Mouse (Mus musculus) neural tube, embryonic 15.5 days (tissue): ENCODE measurements around the gene Pramef17. TPM values are rescaled to one million over a fixed set of nuclear protein-coding genes. Genes with fewer than 3 reads are reported as not detected.
"Not testable (repeated sequence)": the region's sequence is repeated elsewhere in the genome, so short reads cannot be mapped to it uniquely, and the experiment has no call there.

Source experiments
- ATAC-seq: fragments of 200-750 bp; cut with Nextera tagmentation; 2 replicates; pipeline ENCODE4 v1.8.0; 2017; ENCODE audit warnings: mild to moderate bottlenecking, moderate TSS enrichment, moderate library complexity; ENCODE audit not compliant: low FRiP score
- H3K27ac ChIP-seq: fragments of 300-500 bp; sonication (generic); replicated peaks from 2 replicates; pipeline ENCODE4 v1.5.1; 2015; ENCODE audit warnings: mild to moderate bottlenecking, inconsistent platforms
- H3K27me3 ChIP-seq: fragments of 300-500 bp; sonication (generic); replicated peaks from 2 replicates; pipeline ENCODE4 v1.6.1; 2015; ENCODE audit warnings: inconsistent platforms
- H3K36me3 ChIP-seq: fragments of 300-500 bp; sonication (generic); 2 replicates; pipeline ENCODE4 v1.6.1; 2015; ENCODE audit warnings: inconsistent platforms
- H3K4me1 ChIP-seq: fragments of 300-500 bp; sonication (generic); 2 replicates; pipeline ENCODE4 v1.6.1; 2015; ENCODE audit warnings: inconsistent platforms
- H3K4me2 ChIP-seq: fragments of 300-500 bp; sonication (generic); 2 replicates; pipeline ENCODE4 v1.6.1; 2015; ENCODE audit warnings: inconsistent platforms, mild to moderate bottlenecking, moderate library complexity
- H3K4me3 ChIP-seq: fragments of 300-500 bp; sonication (generic); replicated peaks from 2 replicates; pipeline ENCODE4 v1.5.1; 2015; ENCODE audit warnings: mild to moderate bottlenecking, inconsistent platforms
- H3K9ac ChIP-seq: fragments of 300-500 bp; sonication (generic); replicated peaks from 2 replicates; pipeline ENCODE4 v1.6.1; 2015; ENCODE audit warnings: mild to moderate bottlenecking, inconsistent platforms
- H3K9me3 ChIP-seq: fragments of 300-500 bp; sonication (generic); replicated peaks from 2 replicates; pipeline ENCODE4 v1.6.1; 2016; ENCODE audit warnings: inconsistent platforms
- WGBS: fragments of 180-500 bp; shearing (Covaris S2); methylation state at CpG from one replicate; pipeline ENCODE4 v1.1.7; 2015; ENCODE audit warnings: mixed read lengths; 5-methylcytosine and 5-hydroxymethylcytosine counted together
- polyA plus RNA-seq: library from polyadenylated mRNA; unstranded; fragments of >200 nt; fragmentation: Nextera tagmentation; extraction: Ambion mirVana; gene quantifications from 2 replicates; pipeline ENCODE4 v1.2.1, GENCODE M21; 2015

Pramef17 gene
- polyA plus RNA-seq, result not detected in 2 replicates

DNA sequence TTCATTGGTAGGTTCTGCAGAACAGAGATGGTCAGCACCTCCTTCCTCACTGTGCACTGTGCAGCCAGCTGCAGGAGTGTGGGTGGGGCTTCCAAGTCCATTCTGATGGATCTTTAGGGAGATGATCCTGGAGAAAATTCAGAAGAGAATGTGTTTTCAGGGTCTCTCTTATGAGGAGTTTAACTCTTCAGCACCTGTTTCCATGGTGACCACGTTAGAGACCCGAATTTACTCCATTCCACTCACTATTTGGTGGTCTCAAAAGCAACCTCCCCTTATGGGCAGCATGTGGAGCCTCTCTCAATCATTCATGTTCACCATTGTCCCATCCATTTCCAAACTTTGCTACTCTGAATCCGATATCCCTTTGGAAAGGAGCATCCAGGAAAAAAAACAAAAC, at the start of gene Pramef17:
Pramef17 (minus strand) TSS at position 101 of the 400 bp plus-strand sequence.
- 64% methylated on average over 3 of the region's 3 CpGs for WGBS
- H3K4me1 ChIP-seq, H3K4me2 ChIP-seq, H3K36me3 ChIP-seq, H3K27ac ChIP-seq, H3K9ac ChIP-seq, H3K27me3 ChIP-seq, H3K9me3 ChIP-seq, ATAC-seq, H3K4me3 ChIP-seq: not testable (repeated sequence)

DNA sequence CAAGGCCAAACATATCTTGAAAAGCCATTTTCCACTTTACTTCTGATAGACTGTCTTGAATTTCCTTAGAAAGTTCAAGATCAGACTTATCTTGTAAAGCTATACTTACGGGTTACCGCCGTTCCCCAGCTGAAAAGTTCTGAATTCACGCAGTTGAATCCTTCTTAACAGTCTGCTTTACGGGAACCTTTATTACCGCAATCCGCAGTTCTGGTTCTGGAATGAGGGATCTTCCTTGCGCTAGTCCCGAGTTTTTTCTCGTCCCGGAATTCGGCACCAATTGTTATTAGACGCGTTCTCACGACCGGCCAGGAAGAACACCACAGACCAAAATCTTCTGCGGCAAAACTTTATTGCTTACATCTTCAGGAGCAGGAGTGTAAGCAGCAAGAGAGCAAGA, 6.0 kb downstream of the Pramef17 start:
- WGBS, result 94% methylated on average over 16 of the region's 17 CpGs
- H3K27me3 ChIP-seq, ATAC-seq, H3K9ac ChIP-seq, H3K36me3 ChIP-seq, H3K9me3 ChIP-seq, H3K4me1 ChIP-seq, H3K4me2 ChIP-seq, H3K4me3 ChIP-seq, H3K27ac ChIP-seq: not testable (repeated sequence)

DNA sequence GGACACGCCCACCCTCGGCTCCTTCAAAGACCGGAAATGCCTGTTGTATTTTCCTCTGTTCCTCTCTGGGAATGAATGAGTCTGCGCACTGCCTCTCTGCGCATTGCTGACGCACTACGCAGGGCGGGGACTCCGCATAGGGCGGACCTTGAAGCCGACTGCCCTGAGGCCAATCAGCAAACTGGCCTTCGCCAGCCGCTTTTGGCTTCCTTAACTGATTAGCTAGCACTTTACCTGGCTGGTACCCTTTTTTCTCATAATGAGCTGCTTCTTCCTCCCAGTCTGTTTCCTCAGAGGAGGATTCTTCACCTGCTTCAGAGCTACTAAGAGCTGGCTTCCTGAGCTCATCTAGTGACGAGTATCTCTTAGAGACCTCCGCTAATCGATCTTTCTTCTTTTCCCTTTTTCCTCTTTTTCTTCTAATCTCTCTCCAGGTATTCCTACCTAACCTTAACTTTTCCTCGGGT, 6.7 kb downstream of the Pramef17 start:
- not testable (repeated sequence) for H3K27me3 ChIP-seq, H3K9ac ChIP-seq, H3K4me2 ChIP-seq, H3K4me3 ChIP-seq, H3K27ac ChIP-seq, ATAC-seq, H3K4me1 ChIP-seq, H3K36me3 ChIP-seq, H3K9me3 ChIP-seq
- WGBS, result 97% methylated on average over 12 of the region's 17 CpGs

DNA sequence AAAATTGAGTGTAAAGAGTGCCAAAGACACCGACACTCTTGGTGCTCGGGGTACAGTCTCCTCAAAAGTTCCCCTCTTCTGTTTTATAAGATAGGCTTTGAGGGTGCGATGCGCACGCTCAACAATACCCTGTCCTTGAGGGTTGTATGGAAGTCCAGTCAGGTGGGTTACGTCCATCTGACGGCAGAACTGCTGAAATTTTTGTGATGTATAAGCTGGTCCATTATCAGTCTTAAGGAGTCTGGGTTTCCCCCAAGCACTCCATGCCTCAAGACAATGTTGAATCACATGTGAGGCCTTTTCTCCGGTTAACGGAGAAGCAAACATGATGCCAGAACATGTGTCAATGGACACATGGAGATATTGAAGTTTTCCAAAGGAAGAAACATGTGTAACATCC, 8.4 kb downstream of the Pramef17 start:
- not testable (repeated sequence) for H3K4me2 ChIP-seq, H3K27ac ChIP-seq, H3K9me3 ChIP-seq, H3K27me3 ChIP-seq, H3K4me1 ChIP-seq, H3K4me3 ChIP-seq, H3K36me3 ChIP-seq, ATAC-seq, H3K9ac ChIP-seq
- WGBS, result 92% methylated on average over 4 of the region's 9 CpGs

DNA sequence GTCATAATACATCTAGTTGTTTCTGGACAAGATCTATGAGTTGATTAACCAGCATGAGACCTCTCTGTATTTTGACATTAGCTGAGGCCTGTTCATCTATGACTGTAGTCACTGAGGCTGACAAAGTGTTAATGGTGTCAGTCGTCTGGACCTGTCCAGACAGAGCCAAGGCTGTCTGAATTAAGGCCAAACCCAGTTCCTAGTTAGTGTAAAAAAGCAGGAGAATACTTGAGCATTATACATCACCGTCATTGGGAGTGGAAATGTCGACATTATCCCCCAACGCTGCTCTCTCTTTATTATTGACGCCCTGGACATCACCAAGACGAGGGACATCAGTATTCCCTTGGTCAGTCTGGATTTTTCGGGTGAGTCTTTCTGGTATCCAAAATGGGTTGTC, 9.0 kb downstream of the Pramef17 start:
- no CpG with 5 or more reads among the region's 7 CpGs for whole genome bisulfite sequencing
- ATAC-seq, result not testable (repeated sequence)

DNA sequence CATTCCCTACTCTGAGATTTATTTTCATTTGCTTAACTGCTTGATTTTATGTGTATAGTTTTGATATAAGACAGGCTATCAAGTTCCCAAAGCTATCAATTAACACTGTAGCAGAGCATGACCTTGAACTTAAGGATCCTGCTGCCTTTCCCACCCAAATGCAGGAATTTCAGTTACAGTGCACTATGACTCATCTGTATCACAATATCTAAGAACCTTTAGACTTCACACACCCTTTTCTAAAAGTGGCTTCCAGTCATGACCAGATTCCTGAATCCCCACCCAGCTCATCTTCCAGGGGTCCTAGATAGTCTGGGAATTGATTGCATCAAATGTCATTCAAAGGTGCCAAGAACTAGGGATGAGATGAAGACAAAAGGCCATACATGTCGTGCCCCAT, 10.7 kb downstream of the Pramef17 start:
- H3K36me3 ChIP-seq, H3K27me3 ChIP-seq, H3K9me3 ChIP-seq, H3K4me2 ChIP-seq, H3K27ac ChIP-seq, H3K4me3 ChIP-seq, ATAC-seq, H3K9ac ChIP-seq, H3K4me1 ChIP-seq: not testable (repeated sequence)
- 57% methylated on average over 1 of the region's 1 CpGs for WGBS

More for the DNA sequence above, 9.0 kb downstream of the Pramef17 start:
- H3K9ac ChIP-seq, H3K27me3 ChIP-seq, H3K4me2 ChIP-seq, H3K9me3 ChIP-seq, H3K36me3 ChIP-seq, H3K4me3 ChIP-seq, H3K27ac ChIP-seq, H3K4me1 ChIP-seq: not testable (repeated sequence)

DNA sequence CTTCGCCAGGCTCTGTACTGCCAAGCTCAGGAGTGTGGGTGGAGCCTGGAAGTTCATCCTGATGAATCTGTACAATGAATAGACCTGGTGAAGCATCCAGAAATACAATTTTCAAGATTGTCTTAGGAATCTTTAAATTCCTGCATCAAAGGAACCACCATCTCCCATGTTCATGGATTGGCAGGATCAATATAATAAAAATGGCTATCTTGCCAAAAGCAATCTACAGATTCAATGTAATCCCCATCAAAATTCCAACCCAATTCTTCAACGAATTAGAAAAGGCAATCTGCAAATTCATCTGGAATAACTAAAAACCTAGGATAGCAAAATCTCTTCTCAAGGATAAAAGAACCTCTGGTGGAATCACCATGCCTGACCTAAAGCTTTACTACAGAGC, 27.3 kb downstream of the Pramef17 start, which contains the start of gene Gm13101:
Gm13101 (minus strand) TSS at position 101 of the 400 bp plus-strand sequence.
- H3K36me3 ChIP-seq, H3K27me3 ChIP-seq, H3K9me3 ChIP-seq, ATAC-seq, H3K4me3 ChIP-seq, H3K4me1 ChIP-seq, H3K4me2 ChIP-seq, H3K9ac ChIP-seq, H3K27ac ChIP-seq: not testable (repeated sequence)
- 45% methylated on average over 2 of the region's 2 CpGs for WGBS

DNA sequence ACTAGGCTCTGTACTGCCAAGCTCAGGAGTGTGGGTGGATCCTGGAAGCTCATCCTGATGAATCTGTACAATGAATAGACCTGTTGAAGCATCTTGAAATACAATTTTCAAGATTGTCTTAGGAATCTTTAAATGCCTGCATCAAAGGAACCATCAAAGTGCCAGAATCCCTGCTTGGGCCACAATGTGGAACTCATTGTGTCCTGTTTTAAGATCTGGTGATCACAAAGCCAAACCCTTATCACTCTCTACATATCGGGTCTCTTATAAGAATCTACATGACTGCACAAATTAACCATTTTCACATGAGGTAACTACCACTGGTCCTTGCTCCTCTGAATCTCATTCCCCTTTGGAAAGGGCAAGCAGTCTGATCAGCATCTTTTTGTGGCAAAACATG, 43.3 kb downstream of the Pramef17 start, which contains the start of gene Pramef25:
Pramef25 (minus strand) TSS at position 101 of the 400 bp plus-strand sequence.
- not testable (repeated sequence) for H3K4me2 ChIP-seq, ATAC-seq, H3K9ac ChIP-seq, H3K27ac ChIP-seq, H3K27me3 ChIP-seq, H3K4me1 ChIP-seq, H3K36me3 ChIP-seq, H3K4me3 ChIP-seq
- WGBS, result 84% methylated on average over 1 of the region's 1 CpGs
- H3K9me3 ChIP-seq, result peaks cover 20% of the 10 kb centered on the region

Other genes starting within 250 kb of the Pramef17 start
- not detected in 2 replicates for gene Gm13023, start 205.0 kb downstream of the Pramef17 start, polyA plus RNA-seq
- gene Gm13084, start 178.3 kb downstream of the Pramef17 start, polyA plus RNA-seq, result not detected in 2 replicates
- gene Gm13103, start 147.9 kb downstream of the Pramef17 start, polyA plus RNA-seq, result not detected in 2 replicates
- not detected in 2 replicates for gene Pramef6, start 94.0 kb downstream of the Pramef17 start, polyA plus RNA-seq
- gene Pramef25, start 43.4 kb downstream of the Pramef17 start, polyA plus RNA-seq, result not detected in 2 replicates
- not detected in 2 replicates for gene Gm13101, start 27.4 kb downstream of the Pramef17 start, polyA plus RNA-seq
- not detected in 2 replicates for gene Pramel4, start 64.8 kb upstream of the Pramef17 start, polyA plus RNA-seq
- gene Gm13102, start 112.1 kb upstream of the Pramef17 start, polyA plus RNA-seq, result not detected in 2 replicates
- gene Oog3, start 168.3 kb upstream of the Pramef17 start, polyA plus RNA-seq, result not detected in 2 replicates
- gene Oog2, start 196.3 kb upstream of the Pramef17 start, polyA plus RNA-seq, result not detected in 2 replicates
- not detected in 2 replicates for gene C87977, start 218.9 kb upstream of the Pramef17 start, polyA plus RNA-seq